15 mouse cellular contexts compared by ENCODE assay signal in the genomic region with DNA sequence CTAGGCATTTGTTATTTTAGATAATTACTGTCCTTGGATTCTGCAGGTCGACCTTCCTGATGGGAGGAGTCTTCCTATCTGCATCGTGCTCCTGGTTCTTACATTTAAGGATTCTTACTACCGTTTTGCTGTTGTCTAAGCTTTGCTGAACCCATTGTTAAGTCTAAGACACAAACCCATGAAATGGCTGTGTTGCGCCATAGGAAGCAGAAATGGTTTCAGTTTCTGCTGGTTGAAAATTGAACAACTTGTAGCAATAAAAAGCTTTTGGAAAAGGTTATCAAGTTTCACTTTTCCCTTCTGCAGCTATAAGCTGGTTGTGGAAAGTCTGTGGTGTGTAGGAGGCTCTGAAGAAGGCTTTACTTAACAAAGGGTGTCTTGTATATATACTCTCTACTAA. TPM values are rescaled to one million over a fixed set of nuclear protein-coding genes. Genes with fewer than 3 reads are reported as not detected.
A peak's percentile ranks its signal among the peaks of the same experiment; 100 is the strongest.
DNase-seq lines count a peak whose midpoint lies in the region; ATAC-seq lines count a peak whose summit lies in the region.
"Had no signal": no experiment of that assay in that cellular context is flagged by ENCODE, and none has a peak within 500 bp of the region (broad histone marks: within the 10 kb centered on the region; RNA-seq: fewer than 3 reads in every experiment).

No protein-coding gene starts in this region.

- 28% methylated on average over 4 of the region's 4 CpGs for WGBS in large intestine, adult 2 months

- peak; percentile 61 for DNase-seq in 416B (ENCODE audit: low read depth)
- DNase-seq in NIH3T3 (ENCODE audit: low read depth), result peak; percentile 53
- peak; percentile 38 for DNase-seq in large intestine, adult 2 months (ENCODE audit: low read depth, low spot score)
- DNase-seq in embryo, embryonic 10 days (ENCODE audit: low spot score), result no peak
- DNase-seq in gastrocnemius, adult 18-20 months (ENCODE audit: low spot score), result no peak
- DNase-seq in natural killer cell, adult 2 months (ENCODE audit: low spot score in 2 of 2), result no peak
- DNase-seq: cerebellum, adult 2 months; cerebellum, postnatal 36 days; gastrocnemius, postnatal 14 days; heart, adult 18-20 months; heart, postnatal 10 days; kidney, postnatal 36 days; thymus, postnatal 36 days had no signal

- ATAC-seq in granulocyte monocyte progenitor cell, adult 5-6 weeks (replicated peaks; ENCODE audit: poor library complexity, severe bottlenecking), result peak; percentile 75
- ATAC-seq: forebrain, embryonic 14.5 days had no signal

RNA-seq across cellular contexts. Expression of gene Rab33b, which starts 8.0 kb away (rescaled TPM):
- 6.4 and 7.8 TPM in 2 replicates for total RNA-seq in granulocyte monocyte progenitor cell, adult 5-6 weeks (2014; fragmentation: Nextera tagmentation)
- total RNA-seq in granulocyte monocyte progenitor cell, adult 5-6 weeks (2017), result 8.9 and 13.7 TPM in 2 replicates
- 5.1 and 7.1 TPM in 2 replicates for polyA plus RNA-seq in large intestine, adult 2 months (2012; rRNA removed)
- 1 to 10 TPM; 6.6 to 7.9 TPM for total RNA-seq in gastrocnemius, adult 18-20 months (2021)

Comparison
In these comparisons a context has a peak if more than half of its experiments do, and no peak if none do; other contexts are left out.
1. DNase-seq: peak in 416B (single experiment), NIH3T3 (single experiment) and large intestine, adult 2 months (single experiment); none in embryo, embryonic 10 days (single experiment), gastrocnemius, adult 18-20 months (single experiment) and natural killer cell, adult 2 months (0 of 2).